Mouse (Mus musculus) erythroblast, adult 5-6 weeks (primary cell): ENCODE measurements around the gene Bhmt. TPM values are rescaled to one million over a fixed set of nuclear protein-coding genes. Genes with fewer than 3 reads are reported as not detected.

Source experiments
- ATAC-seq: replicated peaks from 2 replicates; pipeline ENCODE4 v1.8.0; 2016; ENCODE audit warnings: moderate number of reproducible peaks, mild to moderate bottlenecking, moderate TSS enrichment, inconsistent platforms; ENCODE audit not compliant: poor library complexity, low FRiP score, severe bottlenecking
- total RNA-seq, 2 experiments: library from RNA; stranded (forward) in 1 of 2; stranded (reverse) in 1 of 2; fragments of 150-400 nt in 1 of 2; fragments of 200-764, 138-1000 nt in 1 of 2; gene quantifications; 2 replicates each; pipeline versions ENCODE4 v1.2.3 to v1.2.4; 2015 to 2017; ENCODE audit warnings: low replicate concordance in 2 of 2

Bhmt gene
- total RNA-seq (2015; ENCODE audit: low replicate concordance) (not detected in 2 replicates), total RNA-seq (2017; ENCODE audit: low replicate concordance) (not detected in 2 replicates)

- ATAC-seq = no peak
Observed at GRCm38 (mm10) chr13:93637282-93638245, at the start of gene Bhmt. Gene Bhmt, minus strand, starts transcription at chr13:93637961.

- no peak for ATAC-seq
Observed at GRCm38 (mm10) chr13:93687321-93687720, 49.6 kb upstream of the Bhmt start.

GRCm38 (mm10) chr13:93685226-93685625 is 47.5 kb upstream of the Bhmt start:
- no peak for ATAC-seq

- no peak for ATAC-seq
Observed at GRCm38 (mm10) chr13:93683336-93683735, 45.6 kb upstream of the Bhmt start.

- no peak for ATAC-seq
Observed at GRCm38 (mm10) chr13:93676864-93677263, 39.1 kb upstream of the Bhmt start.

GRCm38 (mm10) chr13:93674131-93674561 is 36.4 kb upstream of the Bhmt start, which contains the start of the genes Bhmt2 and Dmgdh:
Gene Bhmt2, minus strand, starts transcription at chr13:93674302.
Gene Dmgdh, plus strand, starts transcription at chr13:93674433.
- no peak for ATAC-seq

GRCm38 (mm10) chr13:93673296-93673695 is 35.5 kb upstream of the Bhmt start:
- no peak for ATAC-seq

GRCm38 (mm10) chr13:93672371-93672770 is 34.6 kb upstream of the Bhmt start:
- ATAC-seq = no peak

GRCm38 (mm10) chr13:93667586-93667985 is 29.8 kb upstream of the Bhmt start:
- ATAC-seq = no peak

GRCm38 (mm10) chr13:93657941-93658340 is 20.2 kb upstream of the Bhmt start:
- no peak for ATAC-seq

- ATAC-seq = no peak
Observed at GRCm38 (mm10) chr13:93653382-93653781, 15.6 kb upstream of the Bhmt start.

- ATAC-seq = no peak
Observed at GRCm38 (mm10) chr13:93648387-93649130, 10.8 kb upstream of the Bhmt start.

GRCm38 (mm10) chr13:93639636-93640035 is 1.9 kb upstream of the Bhmt start:
- no peak for ATAC-seq

GRCm38 (mm10) chr13:93636561-93636960 is 1.2 kb downstream of the Bhmt start:
- no peak for ATAC-seq

GRCm38 (mm10) chr13:93632927-93633326 is 4.8 kb downstream of the Bhmt start:
- no peak for ATAC-seq

- no peak for ATAC-seq
Observed at GRCm38 (mm10) chr13:93630941-93631705, 6.6 kb downstream of the Bhmt start.

- no peak for ATAC-seq
Observed at GRCm38 (mm10) chr13:93628861-93629260, 8.9 kb downstream of the Bhmt start.

- ATAC-seq = no peak
Observed at GRCm38 (mm10) chr13:93614361-93614948, 23.3 kb downstream of the Bhmt start.

- ATAC-seq = no peak
Observed at GRCm38 (mm10) chr13:93613771-93614170, 24.0 kb downstream of the Bhmt start.
